Mouse (Mus musculus): Measurements from ENCODE around the gene Clgn.

- TF ChIP-seq CEBPB (IDR thresholded peaks at IDR 0.05; ENCODE audit: insufficient read depth, poor library complexity, severe bottlenecking) (no peak), TCF3 (IDR thresholded peaks at IDR 0.05; ENCODE audit: insufficient read length, low read depth) (no peak), POLR2A (IDR thresholded peaks at IDR 0.05; ENCODE audit: insufficient read length, low read depth) (no peak), MAX (IDR thresholded peaks at IDR 0.05; ENCODE audit: low read depth) (no peak), MYOG (IDR thresholded peaks at IDR 0.05; ENCODE audit: control insufficient read depth in 1 of 3, insufficient read depth in 1 of 3, insufficient read length in 2 of 3, low read depth in 2 of 3) (no peak), POLR2AphosphoS2 (IDR thresholded peaks at IDR 0.05; ENCODE audit: insufficient read length, low read depth) (no peak), USF1 (IDR thresholded peaks at IDR 0.05; ENCODE audit: low read depth) (no peak), MYOD1 (IDR thresholded peaks at IDR 0.05; ENCODE audit: control insufficient read depth in 1 of 3, insufficient read length in 2 of 3, low read depth in 2 of 3) (no peak), REST (IDR thresholded peaks at IDR 0.05; ENCODE audit: insufficient read depth, insufficient read length) (no peak)
Observed at GRCm38 (mm10) chr8:83351315-83351714, 38.4 kb upstream of the Clgn start.

All from myocyte (in vitro differentiated cells).